Mouse (Mus musculus): ENCODE data around the gene S100g.
A peak's percentile ranks its signal among the peaks of the same experiment; 100 is the strongest.

Gene S100g

DNA sequence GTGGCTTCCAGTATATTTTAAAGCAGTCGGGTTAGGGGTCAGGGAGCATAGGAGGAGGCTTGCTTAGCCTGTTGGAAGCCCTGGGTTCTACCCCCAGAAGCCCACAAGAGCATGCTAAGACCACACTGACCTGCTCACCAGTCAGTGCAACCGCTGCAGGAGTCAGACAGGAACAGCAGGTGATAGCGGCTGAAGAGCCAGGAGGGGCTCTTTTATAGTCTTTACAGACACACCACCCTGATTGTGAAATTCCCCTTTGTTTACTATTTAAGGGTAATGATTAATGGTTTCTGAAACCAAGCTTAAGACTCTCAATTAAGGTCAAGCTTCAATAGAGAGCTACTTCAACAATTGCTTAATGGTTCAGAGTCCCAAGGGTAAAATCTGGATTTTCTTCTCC, at the start of gene S100g:
S100g (minus strand) TSS at position 217 of the 400 bp plus-strand sequence.
- no peak for DNase-seq (ENCODE audit: low read depth, low spot score)

DNA sequence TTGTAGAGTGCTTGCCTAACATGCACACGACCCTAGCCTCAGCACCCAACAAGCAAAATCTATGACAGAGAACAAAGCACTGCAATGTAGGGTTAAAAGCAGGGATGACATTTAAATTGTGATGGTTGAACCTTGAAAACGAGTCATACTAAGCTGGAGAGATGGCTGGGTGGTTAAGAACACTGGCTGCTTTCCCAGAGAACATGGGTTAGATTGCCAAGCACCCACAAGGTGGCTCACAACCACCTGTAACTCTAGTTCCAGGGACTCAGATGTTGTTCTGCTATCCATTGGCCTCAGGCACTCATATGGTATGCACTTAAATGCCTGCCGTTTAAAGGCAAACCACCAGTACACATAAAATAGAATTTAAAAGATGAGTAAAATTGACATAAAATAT, 27.7 kb upstream of the S100g start:
- DNase-seq (ENCODE audit: low read depth, low spot score), result peak; percentile 66

DNA sequence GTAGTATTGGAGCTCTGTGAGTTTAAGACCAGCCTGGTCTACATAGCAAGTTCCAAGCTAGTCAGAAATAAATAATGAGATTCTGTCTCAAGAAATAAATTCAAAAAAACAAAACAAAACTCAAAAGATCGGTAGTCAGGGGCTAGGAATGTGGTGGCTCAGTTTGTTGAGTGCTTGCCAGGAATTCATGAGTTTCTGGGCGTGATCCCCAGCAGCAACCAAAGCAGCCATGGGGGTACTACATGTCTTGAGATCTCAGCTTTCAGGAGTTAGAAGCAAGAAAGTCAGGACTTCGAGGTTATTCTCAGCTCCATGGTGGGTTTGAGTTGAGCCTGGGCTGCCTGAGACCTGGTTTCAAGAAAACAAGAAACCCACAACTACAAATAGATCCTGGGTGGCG, 27.0 kb upstream of the S100g start:
- peak; percentile 86 for DNase-seq (ENCODE audit: low read depth, low spot score)

DNA sequence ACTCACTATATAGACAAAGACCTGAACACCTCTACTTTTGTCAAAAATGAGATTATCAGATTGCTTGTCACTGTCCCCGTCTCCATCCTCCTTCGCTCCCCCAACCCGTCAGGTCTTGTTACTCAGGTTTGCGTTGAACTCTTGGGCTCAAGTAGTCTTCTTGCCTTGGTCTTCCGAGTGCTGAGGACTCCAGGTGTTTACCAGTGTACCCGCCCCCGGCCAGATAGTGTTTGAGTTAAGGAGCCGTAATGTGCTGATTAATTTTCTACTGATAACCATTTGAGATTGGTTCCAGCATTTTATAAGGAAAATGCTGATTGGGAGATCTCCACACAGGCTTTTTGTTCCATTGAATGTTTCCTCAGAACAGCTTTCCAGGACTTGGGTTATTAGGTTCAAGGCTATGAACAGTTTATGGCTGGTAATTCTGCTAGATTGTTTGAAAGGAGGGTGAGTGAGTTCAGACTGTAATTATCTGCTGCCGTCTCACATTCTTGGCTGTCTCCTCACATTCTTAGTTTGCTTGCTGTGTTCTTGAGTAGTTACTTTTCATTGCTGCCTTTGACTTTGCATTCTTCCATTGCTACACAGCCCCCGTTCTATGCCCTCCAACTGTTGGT, 22.6 kb upstream of the S100g start:
- DNase-seq (ENCODE audit: low read depth, low spot score), result no peak

DNA sequence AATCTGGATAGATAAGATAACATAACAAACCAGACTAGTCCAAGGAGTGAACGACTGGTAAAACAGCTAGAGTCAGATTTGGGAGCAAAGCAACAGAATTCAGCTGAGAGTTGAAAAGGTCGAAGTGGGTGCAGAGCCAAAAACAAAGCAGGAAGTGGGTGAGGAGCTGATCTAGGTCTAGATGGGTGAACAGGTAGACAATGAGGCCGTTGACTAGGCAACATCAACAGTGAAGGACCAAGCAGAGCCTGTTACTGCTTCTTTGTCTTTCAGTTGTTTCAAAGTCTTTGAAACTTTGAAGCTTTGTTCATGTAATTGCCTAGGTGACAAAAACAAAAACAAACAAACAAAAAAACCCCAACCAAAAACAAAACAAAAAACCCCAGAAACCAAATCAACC, 11.8 kb upstream of the S100g start:
- no peak for DNase-seq (ENCODE audit: low read depth, low spot score)

DNA sequence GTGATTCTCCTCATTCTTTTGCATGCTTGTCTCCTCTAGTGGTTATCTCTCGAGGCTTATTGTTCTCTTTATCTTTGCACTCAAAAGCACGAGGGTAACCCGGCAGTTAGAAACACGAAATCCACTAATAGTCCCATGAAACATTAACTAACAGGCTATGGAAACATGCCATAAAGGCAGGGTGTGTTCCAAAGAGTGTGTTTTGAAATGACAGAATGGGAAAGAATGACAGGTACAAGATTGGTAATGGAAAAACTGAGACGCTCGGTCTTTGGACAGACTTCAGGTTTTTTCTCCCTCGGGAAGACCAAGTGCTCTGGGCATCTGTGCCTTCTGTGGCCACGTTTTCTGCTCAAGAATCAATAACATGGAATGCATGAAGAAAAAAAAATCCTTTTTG, 3.1 kb upstream of the S100g start:
- no peak for DNase-seq (ENCODE audit: low read depth, low spot score)

DNA sequence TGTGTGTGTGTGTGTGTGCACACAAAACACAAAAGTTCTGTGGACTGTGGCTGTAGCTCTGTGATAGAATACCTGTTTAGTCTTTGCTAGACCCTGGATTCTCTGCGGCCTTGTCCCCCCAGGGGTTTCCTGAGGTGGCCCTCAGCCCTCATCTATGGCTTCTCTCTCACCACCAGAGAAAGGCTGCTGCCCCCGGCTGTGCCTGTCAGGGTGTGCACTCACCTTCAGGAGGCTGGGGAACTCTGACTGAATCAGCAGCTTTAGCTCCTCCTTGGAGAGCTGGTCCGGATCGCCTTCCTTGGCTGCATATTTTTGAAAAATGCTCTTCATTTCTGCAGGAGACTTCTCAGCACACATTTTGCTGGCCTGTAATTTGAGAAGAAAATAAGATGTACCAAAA, 559 bp downstream of the S100g start:
- no peak for DNase-seq (ENCODE audit: low read depth, low spot score)

DNA sequence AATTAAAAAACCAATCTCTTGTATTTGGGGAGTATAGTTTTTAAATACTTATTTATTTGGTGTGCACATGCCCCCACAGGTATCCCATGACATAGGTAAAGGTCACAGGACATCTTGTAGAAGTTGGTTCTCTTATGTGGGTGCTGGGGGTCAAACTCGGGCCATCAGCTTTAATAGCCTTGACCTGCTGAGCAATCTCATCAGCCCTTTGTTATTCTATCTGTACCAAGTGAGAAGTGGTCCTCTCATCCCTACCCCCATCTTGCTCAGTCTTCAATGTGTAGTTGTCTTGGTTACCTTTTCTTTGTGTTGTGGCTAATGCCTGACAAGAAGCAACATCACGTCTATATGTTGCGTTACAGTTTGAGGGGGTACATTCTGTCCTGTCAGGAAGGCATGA, 6.5 kb downstream of the S100g start:
- DNase-seq (ENCODE audit: low read depth, low spot score), result no peak

DNA sequence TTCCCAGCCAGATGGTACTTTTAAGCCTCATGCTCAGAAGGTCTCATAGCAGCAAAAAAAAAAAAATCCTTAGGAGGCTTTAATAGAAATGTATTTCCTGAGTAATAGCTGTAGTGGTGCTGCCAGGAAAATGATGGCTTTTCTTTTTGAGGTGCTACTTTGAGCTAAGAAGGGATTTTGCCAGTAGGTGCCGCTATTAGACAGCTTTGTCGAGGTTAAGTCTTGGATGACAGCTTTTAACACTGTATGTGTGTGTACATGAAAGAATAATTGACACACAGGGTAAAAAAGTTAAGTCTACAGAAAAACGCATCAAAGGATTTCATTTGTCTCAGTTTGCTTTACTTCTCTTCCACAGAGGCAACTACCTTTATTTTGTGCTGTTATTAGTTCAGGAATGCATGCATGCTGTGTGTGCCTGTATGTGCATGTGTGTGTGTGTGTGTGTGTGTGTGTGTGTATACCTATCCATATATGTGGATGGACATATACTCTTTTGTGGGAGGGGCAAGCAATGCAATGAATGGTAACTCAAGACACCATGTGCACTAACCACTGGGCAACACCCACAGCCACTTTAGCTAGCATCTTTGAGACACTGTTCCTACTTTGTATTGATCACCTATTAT, 14.5 kb downstream of the S100g start:
- peak; percentile 79 for DNase-seq (ENCODE audit: low read depth, low spot score)

DNA sequence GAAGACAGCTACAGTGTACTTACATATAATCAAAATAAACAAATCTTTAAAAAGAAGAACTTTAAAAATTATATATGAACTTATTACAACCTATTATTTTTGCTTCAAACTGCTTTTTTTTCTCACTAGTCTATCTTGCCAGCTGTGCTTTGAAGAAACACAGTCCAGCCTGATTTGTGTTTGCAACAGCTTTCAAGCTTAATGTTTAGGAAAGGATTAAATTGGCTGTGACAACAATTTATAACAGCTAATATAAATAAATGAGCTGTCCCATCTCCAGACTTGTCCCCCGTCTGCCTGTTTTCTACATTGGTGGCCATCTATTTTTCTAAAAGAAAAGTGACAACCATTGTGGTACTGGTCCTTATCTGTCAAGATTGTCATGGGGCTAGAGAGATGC, 22.4 kb downstream of the S100g start:
- no peak for DNase-seq (ENCODE audit: low read depth, low spot score)

DNA sequence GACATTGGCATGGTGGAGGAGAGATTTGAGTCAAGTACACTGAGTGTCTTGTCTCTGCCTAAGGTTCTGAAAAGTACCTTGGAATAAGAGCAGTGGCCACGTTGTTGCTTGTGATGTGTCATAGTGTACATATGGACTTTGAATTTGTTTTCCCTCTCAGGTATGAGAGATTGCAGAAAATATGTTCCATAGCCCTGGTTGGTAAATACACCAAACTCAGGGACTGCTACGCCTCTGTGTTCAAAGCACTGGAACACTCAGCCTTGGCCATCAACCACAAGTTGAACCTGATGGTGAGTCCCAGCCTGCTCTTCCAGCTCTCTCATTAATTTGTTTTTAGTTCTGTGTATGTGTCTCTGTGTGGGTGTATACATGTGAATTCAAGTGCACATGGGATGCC, 32.9 kb downstream of the S100g start:
- no peak for DNase-seq (ENCODE audit: low read depth, low spot score)

DNA sequence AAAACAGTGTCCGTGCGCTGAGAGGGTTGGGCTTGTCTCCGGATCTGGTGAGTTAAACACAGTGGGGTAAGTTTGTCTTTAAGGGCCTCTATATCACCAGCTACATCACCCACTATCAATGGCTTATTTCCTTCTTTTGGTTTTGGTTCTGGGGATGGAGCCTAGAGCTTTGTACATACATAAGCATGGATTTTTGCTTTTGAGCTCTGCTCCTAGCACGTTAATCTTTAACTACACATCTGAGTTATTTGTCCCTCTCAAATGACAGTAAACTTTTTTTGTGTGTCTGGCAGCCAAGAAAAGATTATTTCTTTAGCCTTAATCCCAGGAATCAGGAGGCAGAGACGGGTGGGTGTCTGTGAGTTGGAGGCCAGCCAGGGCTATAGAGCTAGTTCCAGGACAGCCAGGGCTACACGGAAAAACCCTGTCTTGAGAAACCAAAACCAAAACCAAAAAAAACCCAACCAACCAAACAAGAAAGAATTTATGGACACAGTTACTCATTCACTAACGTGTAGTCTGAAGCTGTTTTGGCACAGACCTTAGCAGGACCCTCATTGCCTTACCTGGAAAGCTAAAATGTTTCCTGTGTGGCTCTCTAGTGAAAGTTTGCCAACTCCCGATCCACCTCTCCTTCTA, 42.8 kb downstream of the S100g start:
- DNase-seq (ENCODE audit: low read depth, low spot score), result peak; percentile 2

DNA sequence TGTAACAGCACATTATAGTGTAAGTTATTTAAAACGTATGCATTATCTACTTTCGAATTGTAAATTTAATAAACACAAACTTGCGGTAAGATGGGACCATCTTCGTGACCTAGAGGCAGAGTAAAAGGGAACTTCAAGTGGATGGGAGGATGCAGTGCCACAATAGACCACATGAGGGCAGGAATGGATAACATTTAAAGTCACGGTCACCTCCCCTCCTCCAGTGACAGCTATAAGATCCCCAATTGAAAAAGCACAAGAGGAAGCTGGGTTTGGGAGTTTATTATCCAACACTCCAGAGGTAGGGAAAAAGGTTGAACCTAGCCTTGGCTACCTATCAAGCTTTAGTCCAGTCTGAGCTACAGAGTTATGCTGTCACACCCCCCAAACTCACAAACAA, 48.7 kb downstream of the S100g start:
- DNase-seq (ENCODE audit: low read depth, low spot score), result peak; percentile 74

DNA sequence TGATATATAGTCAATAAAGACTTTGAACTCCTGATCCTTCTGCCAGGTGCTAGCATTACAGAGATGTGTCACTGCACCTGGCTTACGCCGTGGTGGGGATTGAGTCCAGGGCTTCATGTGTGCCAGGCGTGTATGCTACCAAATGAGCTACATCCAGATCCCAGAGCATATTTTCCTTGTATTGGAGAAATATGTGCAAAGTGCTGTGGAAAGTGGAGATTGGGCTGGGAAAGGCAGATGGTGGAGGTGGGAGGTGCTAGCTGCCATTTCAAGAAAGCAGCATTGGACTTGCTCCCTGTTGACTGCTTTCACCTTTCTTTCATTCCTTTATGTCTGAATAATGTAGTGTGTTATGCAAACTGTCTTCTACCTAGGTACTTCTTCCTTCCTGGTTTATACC, 50.7 kb downstream of the S100g start:
- DNase-seq (ENCODE audit: low read depth, low spot score), result no peak
